Mouse (Mus musculus) cerebellum, adult (tissue): ENCODE data around the gene Cfap99.
A peak's percentile ranks its signal among the peaks of the same experiment; 100 is the strongest.

ENCODE experiments used
- ATAC-seq: cut with Nextera tagmentation; 2 replicates; pipeline ENCODE4 v1.9.2; 2017; ENCODE audit warnings: mild to moderate bottlenecking, moderate library complexity, mixed read lengths; ENCODE audit not compliant: insufficient number of reproducible peaks, low FRiP score, low TSS enrichment

Gene Cfap99

DNA sequence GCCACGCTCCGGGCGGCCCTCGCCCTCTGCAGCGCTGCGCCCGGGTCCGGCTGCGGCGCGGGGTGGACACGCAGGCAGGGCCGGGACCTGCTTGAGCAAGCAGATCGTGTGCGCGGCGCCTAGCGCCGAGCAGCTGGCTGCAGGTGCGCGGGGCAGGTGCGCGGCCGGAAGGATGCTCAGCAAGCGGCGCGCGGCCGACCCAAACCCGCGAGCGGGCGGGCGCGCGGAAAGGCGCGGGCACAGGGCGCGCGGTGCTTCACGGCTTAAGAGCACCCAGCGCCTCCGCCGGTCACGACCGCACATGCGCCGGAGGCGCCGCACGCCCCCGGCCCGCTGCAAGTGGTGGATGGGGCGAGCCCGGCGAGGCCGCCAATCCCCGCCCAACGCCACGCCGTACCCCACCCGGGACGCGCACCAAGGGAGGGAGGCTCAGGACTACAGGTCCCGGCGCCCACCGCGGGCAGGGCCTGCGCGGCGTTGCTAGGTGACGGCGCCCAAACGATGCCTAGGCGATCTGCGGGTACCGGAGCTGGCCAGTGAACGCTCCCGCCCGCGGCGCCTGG is at the start of gene Cfap99, which contains the start of gene Zfyve28:
TSS of gene Cfap99 (plus strand) at position 447 of the 563 bp plus-strand sequence.
TSS of gene Zfyve28 (minus strand) at position 296 of the 563 bp plus-strand sequence.
- peak; percentile 91 for ATAC-seq

DNA sequence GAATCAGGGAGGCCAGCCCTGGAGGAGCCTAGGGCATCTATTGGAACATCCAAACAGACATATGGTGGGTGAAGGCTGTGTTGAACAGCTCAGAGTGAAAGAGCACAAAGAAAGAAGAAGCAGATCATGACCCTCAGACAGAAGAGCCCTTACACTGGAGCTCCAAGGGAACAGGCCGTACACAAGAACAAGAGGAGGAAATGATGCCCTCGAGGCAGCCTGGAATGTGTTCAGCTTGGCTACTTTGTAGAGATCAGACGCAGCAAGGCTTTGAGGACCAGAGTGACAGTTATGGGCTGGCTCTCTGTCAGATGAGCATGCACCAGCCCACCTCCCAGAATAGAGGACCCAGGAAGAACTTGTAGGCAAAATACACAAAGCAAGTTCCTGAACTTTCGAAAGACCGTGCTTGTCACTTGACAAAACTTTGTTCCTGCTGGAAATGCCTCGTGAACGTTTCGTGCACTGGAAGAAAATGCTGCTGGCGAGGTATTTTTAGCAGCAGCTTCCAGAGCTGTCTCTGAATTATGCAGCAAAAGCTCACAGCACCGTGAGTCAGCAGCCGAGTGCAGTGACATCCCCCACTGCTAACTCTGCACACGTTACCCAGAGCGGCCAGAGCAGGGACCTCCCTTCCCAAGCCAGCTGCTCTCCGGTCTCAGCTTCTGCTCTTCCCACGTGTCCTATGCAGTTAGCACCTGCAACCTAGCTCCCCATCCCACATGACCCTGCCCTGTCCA is 46.0 kb upstream of the Cfap99 start:
- no peak for ATAC-seq

DNA sequence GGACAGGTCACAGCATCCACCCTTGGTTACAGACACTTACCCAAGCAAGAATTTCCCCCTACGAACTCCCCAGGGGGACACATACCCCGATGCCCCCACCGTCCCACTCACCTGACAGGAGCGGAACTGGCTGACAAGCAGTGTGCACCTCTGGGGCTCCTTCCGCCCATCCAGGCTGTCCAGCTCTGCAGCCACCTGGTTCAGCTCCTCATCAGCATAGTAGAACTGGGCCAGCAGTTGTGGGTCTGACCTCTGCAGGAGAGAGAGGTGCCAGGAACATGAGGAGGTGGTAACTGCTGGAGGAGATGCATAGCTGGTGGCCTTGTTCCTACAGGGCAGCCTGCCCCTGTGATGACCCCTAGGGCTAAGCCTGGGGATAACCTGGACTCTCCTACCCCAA is 45.3 kb upstream of the Cfap99 start:
- ATAC-seq, result no peak

DNA sequence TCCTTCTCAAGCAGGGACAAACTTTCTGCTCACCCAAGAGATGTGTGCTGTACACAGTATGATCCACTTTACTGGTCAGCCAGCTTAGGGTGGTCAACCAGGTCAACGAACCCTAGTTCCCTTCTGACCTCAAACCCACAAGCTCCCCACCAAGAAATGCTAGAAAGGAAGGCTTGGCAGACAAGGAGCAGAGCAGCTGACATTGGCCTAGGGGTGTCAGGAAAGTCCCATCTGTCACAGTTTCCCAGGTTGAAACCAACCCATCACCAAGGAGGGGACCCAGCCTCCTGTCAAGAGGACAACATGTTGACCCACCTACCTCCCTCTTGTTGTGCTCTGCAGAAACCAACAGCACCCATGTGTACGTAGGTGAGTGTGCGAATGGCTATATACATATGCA is 42.0 kb upstream of the Cfap99 start:
- no peak for ATAC-seq

DNA sequence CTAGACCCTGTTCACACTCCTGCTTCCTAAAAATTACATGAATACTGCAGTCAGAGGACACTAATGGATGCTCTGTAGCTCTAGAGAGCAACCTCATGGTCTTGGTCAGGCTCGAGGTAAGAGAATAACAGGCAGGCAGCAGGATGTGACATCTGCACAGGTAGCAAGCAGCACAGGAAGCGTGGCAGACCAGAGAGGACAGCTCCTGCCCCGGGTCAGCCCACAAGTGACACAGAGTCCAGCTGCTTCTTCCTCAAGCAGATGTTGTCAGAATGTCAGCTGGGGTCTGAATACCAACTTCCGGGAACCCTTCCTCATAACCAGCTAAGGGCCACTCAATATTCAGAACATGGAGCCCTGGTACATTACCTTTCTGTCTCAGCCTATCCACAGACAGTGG is 39.3 kb upstream of the Cfap99 start:
- no peak for ATAC-seq

DNA sequence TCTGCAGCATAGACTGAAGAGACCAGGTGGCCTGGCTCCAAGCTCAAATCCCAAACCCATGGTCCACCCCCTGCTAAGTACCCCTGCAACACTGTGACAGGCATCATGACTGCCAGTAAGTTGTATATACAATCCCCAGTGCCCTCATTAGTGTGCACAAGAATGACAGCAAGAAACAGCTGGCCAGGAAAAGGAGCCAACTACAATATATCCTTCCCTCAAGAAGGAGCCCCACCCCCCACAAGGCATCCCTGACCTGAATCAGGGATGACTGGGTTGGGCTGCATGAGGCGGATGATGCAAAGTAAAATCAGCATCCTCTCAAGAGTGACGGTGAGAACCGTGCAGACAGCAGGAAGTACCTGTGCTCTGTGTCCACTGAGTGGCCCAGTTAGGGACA is 38.3 kb upstream of the Cfap99 start:
- ATAC-seq, result no peak

DNA sequence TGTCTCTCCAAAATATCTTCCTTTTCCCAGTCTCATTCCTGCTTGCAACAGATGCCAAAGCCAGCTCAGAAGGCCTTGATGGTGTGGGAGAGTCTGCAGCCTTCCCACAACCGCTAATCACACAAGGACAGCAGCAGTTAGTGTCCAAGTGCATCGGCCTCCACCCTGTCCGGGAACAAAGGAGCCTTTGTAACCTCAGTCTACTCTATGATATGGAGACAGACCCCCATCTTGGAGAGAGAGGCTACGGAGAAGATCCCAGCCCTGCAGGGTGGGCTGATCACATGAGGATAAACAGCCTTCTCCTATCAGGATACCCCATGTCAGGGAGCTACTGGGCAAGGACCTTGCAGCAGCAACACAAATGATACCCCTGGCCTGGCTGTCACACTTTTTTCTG is 36.6 kb upstream of the Cfap99 start:
- no peak for ATAC-seq

DNA sequence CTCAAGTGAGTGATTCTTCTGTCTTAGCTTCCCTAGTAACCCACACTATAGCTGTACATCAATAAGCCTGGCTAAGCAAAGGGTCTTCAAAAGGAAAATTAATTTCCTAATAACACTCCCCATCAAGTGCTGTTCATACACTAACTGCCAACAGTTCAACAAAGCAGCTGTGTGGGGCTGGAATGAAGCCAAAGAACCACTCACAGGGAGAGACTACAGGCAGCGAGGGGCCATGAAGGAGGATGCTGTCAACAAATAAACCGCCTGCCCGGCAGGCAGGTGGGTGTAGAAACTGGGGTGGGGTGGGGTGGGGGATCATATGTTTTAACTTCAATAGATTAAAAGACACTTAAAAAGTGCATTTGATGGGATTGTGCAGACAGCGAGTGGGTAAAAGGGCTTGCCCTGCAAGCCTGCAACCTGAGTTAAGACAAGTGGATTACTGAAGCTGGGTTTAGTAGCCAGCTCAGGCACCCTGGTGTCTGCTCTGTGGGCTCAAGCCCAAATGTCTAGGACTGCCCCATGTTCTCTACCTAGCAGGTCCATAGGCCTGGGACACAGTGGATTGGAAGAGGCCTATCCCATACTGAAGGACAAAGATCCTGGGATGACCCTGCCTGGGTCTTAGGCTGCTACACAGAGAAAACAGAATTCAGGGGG is 36.0 kb upstream of the Cfap99 start:
- ATAC-seq, result no peak

DNA sequence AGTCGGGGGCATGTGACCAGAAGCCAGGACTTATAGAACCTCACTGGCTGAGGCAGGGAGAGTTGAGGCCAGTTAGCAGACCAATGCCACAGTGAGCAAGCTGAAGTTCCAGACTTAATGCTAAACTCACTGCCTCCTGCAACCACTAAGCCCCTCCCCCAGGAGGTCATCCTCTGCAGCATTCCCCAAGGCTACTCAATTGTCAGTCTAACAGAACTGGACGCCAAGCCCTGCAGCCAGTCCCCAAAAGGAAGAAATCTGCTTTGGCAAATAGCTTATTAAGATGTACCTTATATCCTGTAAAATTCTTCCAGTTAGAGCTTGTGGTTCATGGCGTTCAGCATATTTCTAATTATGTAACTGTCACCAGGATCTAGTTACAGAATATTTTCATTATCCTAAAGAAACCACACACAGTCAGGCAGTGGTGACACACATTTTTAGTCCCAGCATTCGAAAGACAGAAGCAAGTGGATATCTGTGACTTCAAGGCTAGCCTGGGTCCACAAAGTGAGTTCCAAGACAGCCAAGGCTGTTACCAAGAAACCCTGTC is 35.4 kb upstream of the Cfap99 start:
- no peak for ATAC-seq

DNA sequence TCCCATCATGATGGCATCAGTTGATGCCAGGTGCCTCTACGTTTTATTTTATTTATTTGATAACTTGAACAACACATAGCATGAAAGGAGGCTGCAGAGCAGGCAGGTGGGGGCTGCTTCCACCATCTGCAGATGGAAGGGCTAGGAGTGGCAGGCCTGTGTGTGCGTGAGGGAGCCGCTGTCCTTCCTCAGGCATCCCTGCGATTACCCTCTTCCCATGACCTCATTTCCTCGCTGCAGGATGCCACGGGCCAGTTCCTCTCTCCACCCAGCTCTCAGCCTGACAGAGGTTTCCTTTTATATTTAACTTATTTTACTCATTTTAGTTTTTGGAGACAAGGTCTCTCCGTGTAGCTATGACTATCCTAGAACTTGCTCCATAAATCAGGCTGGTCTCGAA is 34.1 kb upstream of the Cfap99 start:
- 0 out of 2 replicates have a peak, but pooled peaks have one; percentile 22 for ATAC-seq

DNA sequence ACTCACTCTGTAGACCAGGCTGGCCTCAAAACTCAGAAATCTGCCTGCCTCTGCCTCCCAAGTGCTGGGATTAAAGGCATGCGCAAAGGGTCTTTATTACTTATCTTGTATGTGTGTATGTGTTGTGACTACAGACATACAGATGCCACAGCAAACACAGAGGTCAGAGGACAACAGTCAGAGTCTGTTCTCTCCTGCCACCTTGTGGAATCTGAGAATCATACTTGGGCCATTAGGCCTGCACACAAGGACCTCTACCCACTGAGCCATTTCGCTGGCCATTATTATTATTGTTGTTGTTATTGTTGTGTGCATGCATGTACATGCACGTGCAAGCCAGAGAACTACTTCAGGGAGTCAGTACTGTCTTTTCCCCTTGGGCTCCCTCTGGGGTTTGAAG is 33.2 kb upstream of the Cfap99 start:
- ATAC-seq, result no peak

DNA sequence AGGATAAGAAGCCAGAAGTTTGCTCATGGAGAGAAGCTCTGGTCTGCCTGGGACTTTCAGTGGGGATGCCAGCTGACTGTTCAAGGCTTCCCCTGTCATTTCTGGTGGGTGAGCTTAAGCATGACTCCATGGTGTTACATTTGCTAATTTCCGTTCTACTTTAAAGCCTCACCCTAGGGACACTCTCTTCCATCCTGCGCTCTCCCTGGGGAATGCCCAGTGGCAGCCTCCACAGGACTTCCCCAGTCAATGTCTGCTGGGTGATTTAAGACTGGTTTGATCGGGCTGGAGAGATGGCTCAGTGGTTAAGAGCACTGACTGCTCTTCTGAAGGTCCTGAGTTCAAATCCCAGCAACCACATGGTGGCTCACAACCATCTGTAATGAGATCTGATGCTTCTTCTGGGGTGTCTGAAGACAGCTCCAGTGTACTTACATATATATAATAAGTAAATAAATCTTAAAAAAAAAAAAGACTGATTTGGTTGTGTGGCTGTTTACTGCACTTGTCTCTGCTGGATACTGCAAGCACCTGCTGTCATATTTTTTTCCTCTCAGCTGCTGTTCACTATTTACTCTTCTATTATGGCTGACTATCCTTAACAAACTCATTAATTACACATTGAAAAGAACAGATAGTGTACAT is 29.1 kb upstream of the Cfap99 start:
- ATAC-seq, result no peak

DNA sequence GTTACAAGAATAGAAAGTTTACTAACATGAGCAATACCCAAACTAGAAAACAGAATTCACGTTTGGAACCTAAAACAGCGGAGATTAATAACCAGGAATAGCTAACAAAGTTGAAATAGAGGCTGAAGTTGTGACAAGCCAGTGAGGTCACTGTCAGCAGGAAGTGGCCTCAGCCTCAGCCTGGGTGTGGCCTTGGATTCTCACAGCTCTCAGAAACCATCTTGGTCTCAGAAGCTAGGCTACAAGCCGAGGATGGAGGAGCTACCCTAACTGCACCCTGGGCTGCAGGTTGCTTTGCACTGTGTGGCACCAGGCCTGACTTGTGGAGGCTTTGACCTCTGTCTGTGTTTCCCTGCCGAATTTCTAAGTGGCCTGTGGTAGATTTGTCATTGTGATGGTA is 22.3 kb upstream of the Cfap99 start:
- no peak for ATAC-seq

DNA sequence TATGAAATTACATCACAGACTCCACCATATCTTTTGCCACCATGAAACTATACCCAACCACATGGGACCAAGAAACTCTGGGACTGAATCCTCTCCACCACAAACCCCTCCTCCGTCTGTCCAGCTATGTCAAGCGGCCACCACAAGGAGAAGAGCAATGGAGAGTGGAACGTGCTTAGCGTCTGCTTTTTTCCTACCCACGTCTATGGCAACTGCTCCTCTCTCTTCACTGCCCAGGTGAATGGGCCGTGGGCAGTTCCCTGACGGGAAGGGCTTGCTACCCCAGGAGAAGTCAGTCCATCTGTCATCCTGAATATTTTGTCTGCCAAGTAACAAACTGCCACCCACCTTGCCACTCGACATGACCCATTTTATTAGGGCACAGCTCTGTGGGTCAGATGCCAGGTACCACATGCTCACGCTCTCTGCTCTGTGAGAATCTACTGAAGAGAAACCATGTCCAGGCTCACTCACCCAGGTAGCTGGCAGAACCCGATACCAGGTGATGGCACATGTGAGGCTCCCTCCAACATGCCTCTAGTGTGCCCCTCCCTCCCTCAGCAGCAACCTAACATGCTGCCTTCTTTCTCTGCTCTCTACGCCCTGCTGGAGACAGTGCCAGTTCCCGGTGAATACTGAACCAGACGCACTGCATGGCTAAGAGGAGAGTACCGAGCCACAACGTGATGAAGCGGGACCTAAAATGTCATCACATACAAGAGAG is 19.0 kb upstream of the Cfap99 start:
- peak; percentile 93 for ATAC-seq

DNA sequence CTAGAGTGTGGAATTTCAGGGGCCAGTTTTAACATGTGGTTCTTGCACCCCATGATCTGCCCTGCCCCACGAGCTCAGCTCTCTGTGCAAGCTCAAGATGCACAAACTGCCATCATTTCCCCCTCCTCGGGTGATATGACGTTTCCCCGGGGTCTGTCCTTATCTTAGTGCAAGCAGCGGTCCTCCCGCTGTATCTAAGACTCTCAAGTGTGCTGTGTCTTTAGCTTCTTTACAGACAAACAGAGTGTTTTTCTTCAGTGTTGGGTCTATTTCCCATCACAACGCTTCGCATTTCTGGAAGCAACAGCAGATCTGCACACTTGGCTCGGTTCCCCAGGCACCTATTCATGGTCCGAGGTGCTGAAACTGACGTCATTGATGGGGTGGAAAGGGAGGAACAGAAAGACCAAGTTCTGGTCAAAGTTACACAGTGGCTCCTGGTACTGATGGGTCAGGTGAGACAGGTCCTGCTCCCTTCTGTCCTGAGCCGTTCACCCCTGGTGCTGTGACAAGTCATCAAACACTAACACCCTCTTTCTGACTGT is 18.4 kb upstream of the Cfap99 start:
- ATAC-seq, result no peak

DNA sequence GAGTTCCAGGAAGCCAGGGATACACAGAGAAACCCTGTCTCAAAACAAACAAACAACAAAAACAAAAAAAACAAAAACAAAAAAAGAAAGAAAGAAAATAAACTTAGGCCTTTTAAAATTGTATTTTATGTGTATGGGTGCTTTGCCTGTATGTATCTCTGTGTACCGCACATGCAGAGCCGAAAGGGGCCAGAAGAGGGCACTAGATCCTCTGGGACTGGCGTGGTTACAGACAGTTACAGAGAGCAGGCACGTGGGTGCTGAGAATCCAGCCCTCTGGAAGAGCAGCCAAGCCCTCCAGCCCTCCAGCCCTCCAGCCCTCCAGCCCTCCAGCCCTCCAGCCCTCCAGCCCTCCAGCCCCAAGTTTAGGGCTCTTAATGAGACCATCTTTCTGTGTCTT is 16.7 kb upstream of the Cfap99 start:
- ATAC-seq, result no peak

DNA sequence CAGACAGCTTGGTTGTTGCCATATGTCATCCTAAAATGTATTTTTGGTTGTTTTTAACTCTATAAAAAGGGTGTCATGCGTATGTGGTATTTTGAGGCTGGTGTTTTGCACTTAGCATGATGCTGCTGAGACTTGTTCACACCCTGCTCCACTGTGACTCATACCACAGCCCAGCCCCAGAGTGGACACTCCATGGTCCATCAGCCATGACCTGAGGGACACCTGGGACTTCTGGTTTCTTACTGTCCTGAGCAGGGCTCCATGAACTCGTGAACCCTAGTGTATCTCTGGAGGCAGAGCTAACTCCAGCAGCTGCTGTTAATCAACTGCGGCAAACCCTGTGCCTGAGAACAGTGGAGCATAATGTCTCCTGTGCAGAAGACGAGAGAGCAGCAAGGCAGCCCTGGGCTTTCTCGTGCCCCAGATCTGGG is 15.1 kb upstream of the Cfap99 start:
- ATAC-seq, result no peak

DNA sequence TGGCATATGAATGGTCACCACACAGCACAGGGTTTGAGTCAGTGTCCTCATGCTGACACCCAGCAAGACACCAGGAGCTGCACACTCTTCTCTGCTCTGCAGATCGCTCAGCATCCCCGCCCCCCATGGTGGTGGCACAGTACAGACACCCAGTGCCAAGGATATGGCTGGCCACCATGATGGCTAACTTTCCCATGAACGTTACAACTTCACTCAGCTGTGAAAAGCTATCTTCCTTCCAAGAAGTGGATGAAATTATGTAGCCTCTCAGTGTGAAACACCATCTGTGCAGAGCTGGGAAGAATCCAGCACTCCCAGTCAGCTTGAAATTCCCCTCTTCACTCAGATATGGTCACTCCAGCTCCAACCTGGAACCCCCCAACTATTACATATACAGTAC is 14.1 kb upstream of the Cfap99 start:
- peak; percentile 2; the same call in 1 of the 2 replicates for ATAC-seq

DNA sequence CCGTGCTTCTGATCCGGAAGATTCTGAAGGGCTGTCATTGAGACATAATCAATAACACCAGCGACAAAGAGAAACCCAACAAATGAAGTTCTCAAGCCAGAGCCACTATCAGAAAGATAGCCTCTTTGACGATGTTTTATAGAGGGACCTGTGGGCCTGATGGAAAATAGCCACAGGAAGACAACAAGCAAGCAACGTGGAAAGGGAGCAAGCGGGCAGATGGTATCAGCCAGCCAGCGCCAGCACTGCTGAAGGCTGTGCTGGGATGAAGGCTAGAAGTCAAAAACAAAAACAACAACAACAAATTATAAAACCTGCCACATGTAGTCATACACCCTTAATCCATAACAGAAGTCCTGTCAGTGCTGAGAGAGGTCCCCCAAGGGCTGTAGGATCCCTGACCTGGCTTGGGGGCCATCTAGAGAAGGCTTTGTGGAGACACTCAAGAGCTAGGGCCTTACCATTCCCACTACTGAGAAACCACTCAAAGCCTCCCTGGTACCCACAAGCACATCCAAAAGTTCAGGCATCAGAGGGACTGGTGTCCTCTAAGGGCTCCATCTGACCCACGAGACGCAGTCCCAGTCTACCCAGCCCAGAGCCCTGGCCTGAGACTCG is 13.6 kb upstream of the Cfap99 start:
- ATAC-seq, result no peak
